ENCODE assay signal across 27 mouse cellular contexts in genomic region chr1:75148727-75149126, GRCm38 (mm10). TPM values are rescaled to one million over a fixed set of nuclear protein-coding genes. Genes with fewer than 3 reads are reported as not detected.
"Had no signal": no experiment of that assay in that cellular context is flagged by ENCODE, and none has a peak within 500 bp of the region (broad histone marks: within the 10 kb centered on the region; RNA-seq: fewer than 3 reads in every experiment).

No protein-coding gene starts in this region.

- H3K4me2 ChIP-seq: heart, embryonic 11.5 days; heart, embryonic 13.5 days; heart, embryonic 15.5 days; hindbrain, embryonic 13.5 days; hindbrain, embryonic 15.5 days; intestine, embryonic 15.5 days; limb, embryonic 12.5 days; liver, embryonic 13.5 days had no signal

- H3K9ac ChIP-seq: forebrain, postnatal 0 days; heart, embryonic 13.5 days; heart, embryonic 15.5 days; hindbrain, embryonic 13.5 days; hindbrain, embryonic 15.5 days; intestine, embryonic 15.5 days; limb, embryonic 12.5 days; liver, embryonic 13.5 days had no signal

- H3K27ac ChIP-seq: heart, adult 2 months; heart, embryonic 13.5 days; heart, embryonic 15.5 days; hindbrain, embryonic 13.5 days; hindbrain, embryonic 15.5 days; intestine, embryonic 15.5 days; layer of hippocampus, adult 2 months; left cerebral cortex, adult 2 months; limb, embryonic 10.5 days; limb, embryonic 12.5 days; liver, embryonic 13.5 days had no signal

- H3K4me3 ChIP-seq: heart, adult 2 months; heart, embryonic 13.5 days; heart, embryonic 15.5 days; hindbrain, embryonic 13.5 days; hindbrain, embryonic 15.5 days; intestine, embryonic 15.5 days; layer of hippocampus, adult 2 months; left cerebral cortex, adult 2 months; limb, embryonic 10.5 days; limb, embryonic 12.5 days; liver, embryonic 13.5 days had no signal

- H3K27me3 ChIP-seq: heart, embryonic 13.5 days; heart, embryonic 15.5 days; hindbrain, embryonic 13.5 days; hindbrain, embryonic 15.5 days; intestine, embryonic 15.5 days; limb, embryonic 12.5 days; liver, embryonic 13.5 days had no signal

- H3K9me3 ChIP-seq: heart, embryonic 13.5 days; heart, embryonic 15.5 days; hindbrain, embryonic 13.5 days; hindbrain, embryonic 15.5 days; intestine, embryonic 15.5 days; limb, embryonic 10.5 days; limb, embryonic 12.5 days; liver, embryonic 13.5 days had no signal

- DNase-seq: forebrain, postnatal 0 days; gastrocnemius, postnatal 14 days; gastrocnemius, postnatal 36 days; heart, adult 11 months; heart, adult 2 months; heart, postnatal 14 days; heart, postnatal 36 days; kidney, adult 8-10 months; kidney, postnatal 10 days; kidney, postnatal 25 days; kidney, postnatal 4 days; liver, embryonic 13.5 days; lung, adult 18-20 months had no signal

- ATAC-seq: forebrain, postnatal 0 days; inflammation-experienced regulatory T-cells, adult 6 months; intestine, embryonic 15.5 days; intestine, postnatal 0 days had no signal

RNA-seq across cellular contexts. Expression of gene Slc23a3, which starts 15.0 kb away (rescaled TPM):
- total RNA-seq: forebrain, postnatal 0 days; gastrocnemius, postnatal 36 days; hematopoietic stem cell, adult 5-6 weeks had no signal
- polyA plus RNA-seq: forebrain, postnatal 0 days; hindbrain, embryonic 11.5 days; hindbrain, embryonic 13.5 days; hindbrain, embryonic 15.5 days; limb, embryonic 10.5 days; limb, embryonic 12.5 days had no signal
